ENCODE assay signal across 9 mouse cellular contexts in the genomic region with DNA sequence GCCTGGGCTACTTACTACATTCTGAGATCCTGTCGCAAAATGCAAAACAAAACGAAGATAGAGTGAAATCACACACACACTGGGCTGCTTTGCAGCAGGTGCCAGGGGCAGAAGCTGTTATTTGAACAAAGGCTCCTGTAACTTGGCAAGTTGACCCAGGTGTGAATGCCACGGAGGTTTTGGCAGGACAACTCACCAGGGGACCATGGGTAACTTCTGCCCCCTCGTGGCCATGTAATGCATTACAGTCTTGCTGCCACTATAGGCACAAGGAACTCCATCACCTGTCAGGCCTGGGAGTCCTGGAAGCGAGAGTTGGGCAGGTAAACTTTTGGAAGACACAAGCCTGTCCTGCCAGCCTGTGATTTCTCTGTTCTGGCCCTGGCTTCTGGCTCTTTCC. TPM values are rescaled to one million over a fixed set of nuclear protein-coding genes. Genes with fewer than 3 reads are reported as not detected.
DNase-seq lines count a peak whose midpoint lies in the region; TF ChIP-seq lines count a peak whose summit lies in the region.
"Had no signal": no experiment of that assay in that cellular context is flagged by ENCODE, and none has a peak within 500 bp of the region (broad histone marks: within the 10 kb centered on the region; RNA-seq: fewer than 3 reads in every experiment).

No protein-coding gene starts in this region.

- peaks cover 10% of the 10 kb centered on the region for H3K4me1 ChIP-seq in ES-Bruce4 (ENCODE audit: control insufficient read depth, insufficient read depth, low read length)

- TF ChIP-seq CTCF in ES-Bruce4 (IDR thresholded peaks at IDR 0.05; ENCODE audit: low read depth, low read length), result peak; percentile 89
- TF ChIP-seq CTCF in layer of hippocampus, adult 2 months (conservative IDR thresholded peaks at IDR 0.05), result peak; percentile 97

- TF ChIP-seq POLR2A in ES-Bruce4 (IDR thresholded peaks at IDR 0.05; ENCODE audit: insufficient read depth, low read length), result no peak

- no peaks in the 10 kb centered on the region for H3K9me3 ChIP-seq in ES-Bruce4 (replicated peaks; ENCODE audit: control insufficient read depth, insufficient read depth, low read length, poor library complexity, severe bottlenecking)
- H3K9me3 ChIP-seq: heart, embryonic 13.5 days had no signal

- no peaks in the 10 kb centered on the region for H3K27me3 ChIP-seq in ES-Bruce4 (ENCODE audit: control insufficient read depth, insufficient read depth, low read length, poor library complexity, severe bottlenecking)

- H3K9ac ChIP-seq in ES-Bruce4 (ENCODE audit: low read depth, poor library complexity, severe bottlenecking), result no peak overlapping the region
- H3K9ac ChIP-seq: heart, embryonic 13.5 days had no signal

- no peak for TF ChIP-seq EP300 in ES-Bruce4 (IDR thresholded peaks at IDR 0.05; ENCODE audit: insufficient read depth, low read depth, low read length)

- DNase-seq in A20 (ENCODE audit: low read depth, low spot score), result peak; percentile 77
- DNase-seq in c-Kit-positive CD71-positive TER-119-positive erythroid progenitor cells, embryonic 14.5 days (ENCODE audit: low spot score), result peak; percentile 80
- DNase-seq in gastrocnemius, postnatal 14 days, result peak; percentile 81
- DNase-seq in layer of hippocampus, adult 2 months (ENCODE audit: low spot score in 2 of 2), result peak; percentile 66 to 85
- peak; percentile 90 for DNase-seq in lung, postnatal 10 days
- peak; percentile 76 for DNase-seq in right cerebral cortex, postnatal 4 days
- peak; percentile 88 for DNase-seq in urinary bladder, postnatal 25 days (ENCODE audit: low spot score)

- no peak overlapping the region for H3K4me3 ChIP-seq in ES-Bruce4 (ENCODE audit: low read depth, low read length)
- no peak overlapping the region for H3K4me3 ChIP-seq in layer of hippocampus, adult 2 months
- H3K4me3 ChIP-seq: heart, embryonic 13.5 days had no signal

- no peak overlapping the region for H3K27ac ChIP-seq in ES-Bruce4 (ENCODE audit: insufficient read depth, low read length)
- H3K27ac ChIP-seq in layer of hippocampus, adult 2 months, result no peak overlapping the region

- H3K36me3 ChIP-seq in ES-Bruce4 (ENCODE audit: control insufficient read depth, insufficient read depth, low read length, poor library complexity, severe bottlenecking), result no peaks in the 10 kb centered on the region

- intact Hi-C loops in gastrocnemius, postnatal 14 days (cut with DNase I; ENCODE audit: low total_unique reads), result loop anchor here (2.0 kb wide), 1 partner anchor 22 kb away; no protein-coding TSS in a partner anchor

RNA-seq across cellular contexts. Expression of a gene that starts 6.0 kb away (rescaled TPM):
- polyA plus RNA-seq in ES-Bruce4 (2011; ENCODE audit: insufficient read depth, insufficient read length, low read depth, missing spikeins), result 9.2 and 10.5 TPM in 2 replicates
- total RNA-seq in gastrocnemius, postnatal 14 days (2021), result 10 to 100 TPM; 22.7 to 23.6 TPM
- 10 to 100 TPM; 12.2 to 13.7 TPM for total RNA-seq in layer of hippocampus, adult 2 months (2021)

RNA-seq across cellular contexts. Expression of a gene that starts 6.9 kb away (rescaled TPM):
- polyA plus RNA-seq in ES-Bruce4 (2011; ENCODE audit: insufficient read depth, insufficient read length, low read depth, missing spikeins), result 2.4 TPM in 1 of 2 replicates, not detected in the other
- total RNA-seq in gastrocnemius, postnatal 14 days (2021), result not detected
- total RNA-seq in layer of hippocampus, adult 2 months (2021), result not detected
- polyA plus RNA-seq: heart, embryonic 13.5 days had no signal

RNA-seq across cellular contexts. Expression of a gene that starts 28.5 kb away (rescaled TPM):
- polyA plus RNA-seq in ES-Bruce4 (2011; ENCODE audit: insufficient read depth, insufficient read length, low read depth, missing spikeins), result 25.8 and 29.3 TPM in 2 replicates
- total RNA-seq in gastrocnemius, postnatal 14 days (2021), result 10 to 100 TPM; 28.0 to 28.2 TPM
- total RNA-seq in layer of hippocampus, adult 2 months (2021), result 10 to 100 TPM; 64.0 to 64.7 TPM

RNA-seq across cellular contexts. Expression of a gene that starts 45.6 kb away (rescaled TPM):
- polyA plus RNA-seq in ES-Bruce4 (2011; ENCODE audit: insufficient read depth, insufficient read length, low read depth, missing spikeins), result 19.6 and 21.5 TPM in 2 replicates
- total RNA-seq in gastrocnemius, postnatal 14 days (2021), result 1 to 10 TPM; 9.6 to 9.7 TPM
- 1 to 10 TPM; 5.4 to 5.5 TPM for total RNA-seq in layer of hippocampus, adult 2 months (2021)

RNA-seq across cellular contexts. Expression of a gene that starts 51.0 kb away (rescaled TPM):
- polyA plus RNA-seq in ES-Bruce4 (2011; ENCODE audit: insufficient read depth, insufficient read length, low read depth, missing spikeins), result not detected in 2 replicates
- total RNA-seq in gastrocnemius, postnatal 14 days (2021), result not detected
- under 1 TPM in 1 of 2 experiments, not detected in 1; 0.27 TPM for total RNA-seq in layer of hippocampus, adult 2 months (2021)
